Mouse (Mus musculus): ENCODE measurements at regions not wholly inside any gene's neighbourhood (a gene's known extent, or its start where the extent isn't known, plus 50 kb on each side); places are given as distances from the start of the nearest gene placed in this dataset.
"Not testable (repeated sequence)": the region's sequence is repeated elsewhere in the genome, so short reads cannot be mapped to it uniquely, and the experiment has no call there.

- not testable (repeated sequence) for H3K9ac ChIP-seq; H3K27me3 ChIP-seq (ENCODE audit: insufficient read depth, low read length); H3K27ac ChIP-seq (ENCODE audit: low read depth); H3K9me3 ChIP-seq (ENCODE audit: low read depth, low read length); H3K4me1 ChIP-seq (ENCODE audit: insufficient read depth); H3K36me3 ChIP-seq (ENCODE audit: insufficient read depth)
- WGBS, result 74% methylated on average over 3 of the region's 3 CpGs
- Histone ChIP-seq H3K4me2 (peak overlapping the region; percentile 27; the same call in 1 of the 2 replicates), H3K4me3 (ENCODE audit: low read depth, low read length) (0 out of 2 replicates have a peak overlapping the region, but pooled peaks have one; percentile 6)
- peak; percentile 61 for TF ChIP-seq CTCF (IDR thresholded peaks at IDR 0.05; ENCODE audit: low read depth)
- ATAC-seq (ENCODE audit: insufficient read depth), result peak; percentile 72; the same call in 1 of the 2 replicates
- DNase-seq, result peak; percentile 89
Measured at GRCm38 (mm10) chrX:50602881-50603280, 174.6 kb upstream of the Olfr1324 start.

GRCm38 (mm10) chrX:50602461-50602875 is 174.2 kb upstream of the Olfr1324 start:
- not testable (repeated sequence) for DNase-seq; H3K9me3 ChIP-seq (ENCODE audit: low read depth, low read length); H3K27me3 ChIP-seq (ENCODE audit: insufficient read depth, low read length); H3K27ac ChIP-seq (ENCODE audit: low read depth); H3K4me1 ChIP-seq (ENCODE audit: insufficient read depth); H3K36me3 ChIP-seq (ENCODE audit: insufficient read depth); H3K9ac ChIP-seq
- 70% methylated on average over 9 of the region's 9 CpGs for WGBS
- 0 out of 2 replicates have a peak overlapping the region, but pooled peaks have one; percentile 6 for H3K4me3 ChIP-seq (ENCODE audit: low read depth, low read length)
- peak overlapping the region; percentile 27; the same call in 1 of the 2 replicates for H3K4me2 ChIP-seq
- TF ChIP-seq CTCF (IDR thresholded peaks at IDR 0.05; ENCODE audit: low read depth), result peak; percentile 37; the same call in 1 of the 2 replicates
- ATAC-seq (ENCODE audit: insufficient read depth), result peak; percentile 36; the same call in 1 of the 2 replicates

GRCm38 (mm10) chrX:50600262-50600661 is 172.0 kb upstream of the Olfr1324 start:
- peak; percentile 61 for TF ChIP-seq CTCF (IDR thresholded peaks at IDR 0.05; ENCODE audit: low read depth)
- not testable (repeated sequence) for H3K27ac ChIP-seq (ENCODE audit: low read depth); H3K9me3 ChIP-seq (ENCODE audit: low read depth, low read length); H3K36me3 ChIP-seq (ENCODE audit: insufficient read depth); H3K9ac ChIP-seq; H3K4me1 ChIP-seq (ENCODE audit: insufficient read depth); H3K27me3 ChIP-seq (ENCODE audit: insufficient read depth, low read length)
- DNase-seq (peak; percentile 87), ATAC-seq (ENCODE audit: insufficient read depth) (peak; percentile 61; the same call in 1 of the 2 replicates)
- H3K4me3 ChIP-seq (ENCODE audit: low read depth, low read length), result peak overlapping the region; percentile 7
- 81% methylated on average over 3 of the region's 3 CpGs for WGBS
- H3K4me2 ChIP-seq, result peak overlapping the region; percentile 43

GRCm38 (mm10) chrX:50599780-50600179 is 171.5 kb upstream of the Olfr1324 start:
- WGBS, result 65% methylated on average over 4 of the region's 4 CpGs
- peak; percentile 47; the same call in 1 of the 2 replicates for TF ChIP-seq CTCF (IDR thresholded peaks at IDR 0.05; ENCODE audit: low read depth)
- peak; percentile 67 for DNase-seq
- Histone ChIP-seq H3K4me2 (peak overlapping the region; percentile 43), H3K36me3 (ENCODE audit: insufficient read depth) (peaks cover 7% of the 10 kb centered on the region; the same call in 1 of the 2 replicates), H3K27me3 (ENCODE audit: insufficient read depth, low read length) (no peaks in the 10 kb centered on the region), H3K9me3 (ENCODE audit: low read depth, low read length) (no peaks in the 10 kb centered on the region), H3K27ac (ENCODE audit: low read depth) (no peak overlapping the region), H3K4me1 (ENCODE audit: insufficient read depth) (no peaks in the 10 kb centered on the region), H3K4me3 (ENCODE audit: low read depth, low read length) (peak overlapping the region; percentile 7), H3K9ac (no peak overlapping the region)
- peak; percentile 53; the same call in 1 of the 2 replicates for ATAC-seq (ENCODE audit: insufficient read depth)

GRCm38 (mm10) chrX:50597626-50598025 is 169.3 kb upstream of the Olfr1324 start:
- H3K4me2 ChIP-seq, result peak overlapping the region; percentile 25; the same call in 1 of the 2 replicates
- H3K27me3 ChIP-seq (ENCODE audit: insufficient read depth, low read length); H3K27ac ChIP-seq (ENCODE audit: low read depth); H3K4me3 ChIP-seq (ENCODE audit: low read depth, low read length); H3K4me1 ChIP-seq (ENCODE audit: insufficient read depth); H3K36me3 ChIP-seq (ENCODE audit: insufficient read depth); H3K9ac ChIP-seq; ATAC-seq (ENCODE audit: insufficient read depth); DNase-seq; H3K9me3 ChIP-seq (ENCODE audit: low read depth, low read length): not testable (repeated sequence)
- WGBS, result 76% methylated on average over 3 of the region's 3 CpGs

- no peaks in the 10 kb centered on the region for H3K9me3 ChIP-seq (ENCODE audit: low read depth, low read length)
- H3K4me3 ChIP-seq (ENCODE audit: low read depth, low read length), result no peak overlapping the region
- no peaks in the 10 kb centered on the region for H3K4me1 ChIP-seq (ENCODE audit: insufficient read depth)
- 59% methylated on average over 6 of the region's 6 CpGs for whole genome bisulfite sequencing
- H3K27ac ChIP-seq (ENCODE audit: low read depth), result peak overlapping the region; percentile 32; the same call in 1 of the 2 replicates
- H3K27me3 ChIP-seq (ENCODE audit: insufficient read depth, low read length), result no peaks in the 10 kb centered on the region
- ATAC-seq (ENCODE audit: insufficient read depth) (no peak), DNase-seq (peak; percentile 73)
- H3K4me2 ChIP-seq, result peak overlapping the region; percentile 25; the same call in 1 of the 2 replicates
- TF ChIP-seq CTCF (IDR thresholded peaks at IDR 0.05; ENCODE audit: low read depth), result peak; percentile 64
- no peak overlapping the region for H3K9ac ChIP-seq
- peaks cover 7% of the 10 kb centered on the region; the same call in 1 of the 2 replicates for H3K36me3 ChIP-seq (ENCODE audit: insufficient read depth)
Measured at GRCm38 (mm10) chrX:50597105-50597504, 168.8 kb upstream of the Olfr1324 start.

- peak; percentile 44 for DNase-seq
- not testable (repeated sequence) for H3K4me3 ChIP-seq (ENCODE audit: low read depth, low read length); ATAC-seq (ENCODE audit: insufficient read depth); H3K27ac ChIP-seq (ENCODE audit: low read depth); H3K4me1 ChIP-seq (ENCODE audit: insufficient read depth); H3K9me3 ChIP-seq (ENCODE audit: low read depth, low read length); H3K4me2 ChIP-seq; H3K27me3 ChIP-seq (ENCODE audit: insufficient read depth, low read length); H3K36me3 ChIP-seq (ENCODE audit: insufficient read depth); H3K9ac ChIP-seq
- 80% methylated on average over 4 of the region's 4 CpGs for WGBS
- TF ChIP-seq CTCF (IDR thresholded peaks at IDR 0.05; ENCODE audit: low read depth), result 0 out of 2 replicates have a peak, but pooled peaks have one; percentile 15
Measured at GRCm38 (mm10) chrX:50594976-50595375, 166.7 kb upstream of the Olfr1324 start.
